Mouse (Mus musculus): ENCODE results near the gene Gm10964. TPM values are rescaled to one million over a fixed set of nuclear protein-coding genes. Genes with fewer than 3 reads are reported as not detected.
A peak's percentile ranks its signal among the peaks of the same experiment; 100 is the strongest.

Gm10964 gene
- polyA plus RNA-seq, 1 experiment, result not detected

DNA sequence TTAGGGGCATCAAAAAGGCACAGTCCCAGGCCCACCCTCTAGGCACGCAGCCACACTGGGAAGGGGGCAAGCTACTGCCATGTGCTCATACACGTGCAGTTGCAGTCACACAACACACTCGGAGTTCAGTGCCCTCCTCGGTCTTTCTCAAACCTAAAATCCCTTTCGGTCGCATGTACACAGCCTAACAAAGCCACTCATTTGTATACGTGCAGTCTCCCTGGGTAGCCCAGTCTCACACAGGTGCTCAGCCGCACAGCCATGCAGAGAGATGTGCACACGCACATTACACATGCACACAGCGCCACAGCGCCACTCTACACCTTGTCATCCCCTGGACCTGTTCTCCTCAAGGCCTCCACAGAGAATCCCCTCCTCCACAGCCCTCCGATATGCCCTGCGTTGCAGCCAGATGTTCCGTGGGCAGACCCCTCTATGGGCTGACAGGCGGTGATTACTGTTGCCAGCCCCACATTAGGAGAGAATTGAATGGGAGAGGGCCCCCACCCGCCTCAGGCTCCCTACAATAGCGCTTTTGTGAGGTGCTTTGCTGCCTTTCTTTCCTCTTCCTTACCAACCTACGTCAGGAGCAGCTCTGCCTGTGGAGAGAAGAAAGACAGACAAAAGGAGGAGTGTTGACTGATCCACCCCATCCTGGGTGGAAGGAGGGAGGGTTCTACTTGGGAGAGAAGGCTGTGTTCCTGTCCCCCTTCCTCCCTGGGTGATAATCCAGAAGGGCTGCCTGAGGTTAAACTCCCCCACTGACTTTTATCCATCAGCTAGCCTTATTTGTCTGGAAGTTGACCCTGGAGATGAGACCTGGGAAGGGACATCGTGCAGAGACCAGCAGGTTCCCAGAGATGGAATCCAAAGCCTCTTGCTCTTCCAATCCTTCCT, 5.1 kb upstream of the Gm10964 start:
- TF ChIP-seq CTCF (IDR thresholded peaks at IDR 0.05; ENCODE audit: extremely low read depth, insufficient read depth, low read length) (no peak), POLR2A (IDR thresholded peaks at IDR 0.05; ENCODE audit: extremely low read depth, insufficient read depth, low read length) (no peak)
- Histone ChIP-seq H3K4me3 (ENCODE audit: insufficient read depth, low read length) (peak overlapping the region; percentile 13; the same call in 1 of the 2 replicates), H3K27ac (ENCODE audit: insufficient read depth, low read length) (no peak overlapping the region), H3K4me1 (ENCODE audit: control insufficient read depth, insufficient read depth, low read length) (peaks cover 3% of the 10 kb centered on the region)

DNA sequence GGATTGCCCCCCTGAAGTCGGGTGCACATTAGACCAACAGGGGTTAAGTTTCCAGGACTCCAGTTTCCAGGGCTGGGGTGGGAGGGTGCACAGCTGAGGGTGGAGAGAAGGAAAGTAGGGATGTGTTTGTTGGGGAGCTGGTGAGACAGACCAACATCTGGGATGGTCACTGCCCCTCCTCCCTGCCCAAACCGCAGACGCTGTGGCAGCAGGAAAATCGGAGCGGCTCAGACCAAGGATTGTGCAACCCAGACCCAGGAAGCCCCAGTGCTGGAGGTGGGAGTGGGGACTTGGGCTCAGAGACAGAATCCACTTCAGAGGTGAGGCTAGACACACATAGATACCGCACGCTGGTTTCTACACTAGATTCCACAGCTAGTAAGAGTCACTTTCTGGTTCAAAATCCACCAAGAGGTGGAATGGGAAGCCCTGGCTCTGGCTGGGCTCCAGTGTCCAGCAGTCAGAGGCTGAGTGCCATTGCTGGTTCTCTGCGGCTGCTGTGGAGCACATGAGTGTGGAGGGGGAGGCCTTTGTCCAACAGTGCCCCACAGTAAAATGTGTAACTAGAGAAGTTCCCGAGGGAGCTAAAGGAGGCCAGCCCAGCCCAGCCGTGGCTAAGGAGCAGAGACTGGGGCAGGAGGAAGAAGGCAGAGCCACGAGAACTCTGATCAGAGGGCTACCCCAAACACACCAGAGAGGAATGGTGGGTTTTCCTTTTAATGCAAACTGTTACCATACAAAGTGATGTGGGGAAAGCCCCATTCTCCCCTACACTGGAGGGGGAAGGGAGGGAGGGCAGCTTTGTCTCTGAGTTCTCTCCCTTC, 4.3 kb upstream of the Gm10964 start:
- Histone ChIP-seq H3K27ac (ENCODE audit: insufficient read depth, low read length) (peak overlapping the region; percentile 17; the same call in 1 of the 2 replicates), H3K4me3 (ENCODE audit: insufficient read depth, low read length) (no peak overlapping the region), H3K4me1 (ENCODE audit: control insufficient read depth, insufficient read depth, low read length) (peaks cover 3% of the 10 kb centered on the region)
- TF ChIP-seq CTCF (IDR thresholded peaks at IDR 0.05; ENCODE audit: extremely low read depth, insufficient read depth, low read length) (no peak), POLR2A (IDR thresholded peaks at IDR 0.05; ENCODE audit: extremely low read depth, insufficient read depth, low read length) (no peak)

- no peak for TF ChIP-seq CTCF (IDR thresholded peaks at IDR 0.05; ENCODE audit: extremely low read depth, insufficient read depth, low read length)
- TF ChIP-seq POLR2A (IDR thresholded peaks at IDR 0.05; ENCODE audit: extremely low read depth, insufficient read depth, low read length), result no peak
- peaks cover 3% of the 10 kb centered on the region for H3K4me1 ChIP-seq (ENCODE audit: control insufficient read depth, insufficient read depth, low read length)
- H3K27ac ChIP-seq (ENCODE audit: insufficient read depth, low read length), result no peak overlapping the region
- H3K4me3 ChIP-seq (ENCODE audit: insufficient read depth, low read length), result no peak overlapping the region
These were observed 3.2 kb upstream of the Gm10964 start for GRCm38 (mm10) chr3:103735776-103736600.

DNA sequence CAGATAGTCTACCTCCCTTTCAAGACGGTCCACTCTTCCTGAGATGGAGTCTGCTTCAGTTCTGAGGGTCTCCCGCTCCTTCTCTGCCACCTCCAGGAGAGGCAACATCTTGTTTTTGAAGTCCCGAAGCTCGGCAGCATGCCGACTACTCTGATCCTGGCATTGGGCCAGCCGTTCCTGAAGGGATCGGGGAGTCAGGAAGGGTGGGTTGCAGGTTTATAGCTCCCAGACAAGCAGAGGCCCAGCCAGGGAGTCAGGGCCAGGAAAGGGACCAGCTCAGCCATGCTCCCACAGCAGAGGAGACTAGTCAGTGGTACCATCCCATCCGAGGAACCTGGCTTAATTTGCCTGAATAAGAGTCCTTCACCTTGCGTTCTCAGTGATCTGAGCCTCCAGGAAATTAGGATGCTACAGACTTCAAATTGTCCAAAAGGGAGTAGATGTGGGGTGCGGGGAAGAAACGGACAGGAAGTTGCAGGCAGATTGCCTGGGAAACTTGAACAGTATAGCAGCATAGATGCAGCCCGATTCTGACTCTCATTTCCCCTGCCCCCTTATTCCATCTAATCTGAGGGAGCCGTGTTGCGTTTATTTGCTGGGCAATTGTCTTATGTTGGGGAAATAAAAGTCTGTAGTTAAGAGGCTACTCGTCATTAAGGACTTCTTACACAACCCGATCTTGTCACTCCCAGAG, 2.0 kb upstream of the Gm10964 start:
- no peak overlapping the region for H3K27ac ChIP-seq (ENCODE audit: insufficient read depth, low read length)
- TF ChIP-seq POLR2A (IDR thresholded peaks at IDR 0.05; ENCODE audit: extremely low read depth, insufficient read depth, low read length) (no peak), CTCF (IDR thresholded peaks at IDR 0.05; ENCODE audit: extremely low read depth, insufficient read depth, low read length) (no peak)
- peaks cover 3% of the 10 kb centered on the region for H3K4me1 ChIP-seq (ENCODE audit: control insufficient read depth, insufficient read depth, low read length)
- H3K4me3 ChIP-seq (ENCODE audit: insufficient read depth, low read length), result peak overlapping the region; percentile 13

DNA sequence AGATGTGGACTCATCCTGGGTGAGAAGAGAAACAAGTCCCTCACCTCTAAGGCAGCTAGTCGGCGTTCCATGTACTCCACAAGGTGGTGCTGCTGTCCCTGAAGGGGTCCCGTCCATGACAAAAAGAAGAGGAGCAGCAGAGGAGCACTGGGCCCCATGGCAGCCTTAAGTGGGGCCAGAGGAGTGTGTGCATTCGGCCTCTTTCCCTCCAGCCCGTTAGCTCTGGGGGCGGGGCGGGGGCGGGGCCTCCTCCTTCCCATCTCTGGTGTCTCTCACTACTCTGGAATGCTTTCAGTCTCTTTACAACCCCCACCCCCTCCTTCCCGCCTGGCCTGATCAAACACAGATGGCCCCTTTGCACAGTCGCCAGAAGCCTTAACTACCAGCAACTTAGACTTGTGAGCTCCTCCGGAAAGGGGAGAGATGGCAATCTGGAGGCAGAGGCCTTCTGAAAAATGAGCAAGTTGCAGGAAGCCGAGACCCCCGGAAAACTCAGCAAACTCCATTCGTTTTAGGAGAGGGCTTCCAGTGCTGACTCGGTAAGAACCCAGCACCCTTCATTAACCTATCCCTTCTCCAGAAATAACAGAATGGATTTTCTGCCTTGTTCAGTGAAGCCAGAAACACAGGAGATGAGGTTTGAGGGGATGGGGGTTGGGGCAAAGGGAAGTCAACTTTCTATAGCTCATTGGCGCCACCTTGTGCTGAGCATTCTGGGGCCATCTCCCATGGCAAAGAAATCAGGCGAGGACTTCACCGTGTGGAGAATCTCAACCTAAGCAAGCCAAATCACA, 1.2 kb upstream of the Gm10964 start, which contains the start of gene Olfml3:
TSS of gene Olfml3 (minus strand) at position 224 of the 794 bp plus-strand sequence.
- Histone ChIP-seq H3K27ac (ENCODE audit: insufficient read depth, low read length) (no peak within 1 kb of the TSS), H3K4me3 (ENCODE audit: insufficient read depth, low read length) (peak within 1 kb of the TSS; percentile 13), H3K4me1 (ENCODE audit: control insufficient read depth, insufficient read depth, low read length) (peaks cover 3% of the 10 kb centered on the region)
- TF ChIP-seq POLR2A (IDR thresholded peaks at IDR 0.05; ENCODE audit: extremely low read depth, insufficient read depth, low read length) (no peak), CTCF (IDR thresholded peaks at IDR 0.05; ENCODE audit: extremely low read depth, insufficient read depth, low read length) (peak; percentile 94)

DNA sequence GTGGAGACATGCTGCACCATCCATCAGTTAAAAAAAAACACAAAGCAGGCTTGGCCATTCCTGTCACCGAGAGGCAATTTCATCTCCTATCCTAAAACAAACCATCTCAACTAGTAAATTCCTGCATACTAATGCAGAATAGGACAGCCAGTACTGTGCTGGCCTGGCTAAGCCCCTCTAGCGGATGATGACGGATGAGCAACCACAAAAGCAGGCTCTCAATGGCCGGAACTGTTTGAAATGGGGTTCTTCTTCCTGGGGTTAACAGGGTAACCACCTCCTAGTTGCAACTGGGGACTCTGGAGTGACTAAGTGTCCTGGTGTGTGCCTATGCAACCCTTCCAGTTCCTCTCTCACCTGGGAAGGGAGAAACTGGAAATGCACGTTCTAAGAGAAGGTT, 1.2 kb downstream of the Gm10964 start:
- TF ChIP-seq CTCF (IDR thresholded peaks at IDR 0.05; ENCODE audit: extremely low read depth, insufficient read depth, low read length) (no peak), POLR2A (IDR thresholded peaks at IDR 0.05; ENCODE audit: extremely low read depth, insufficient read depth, low read length) (no peak)
- H3K4me1 ChIP-seq (ENCODE audit: control insufficient read depth, insufficient read depth, low read length), result no peaks in the 10 kb centered on the region
- H3K27ac ChIP-seq (ENCODE audit: insufficient read depth, low read length), result no peak overlapping the region
- H3K4me3 ChIP-seq (ENCODE audit: insufficient read depth, low read length), result no peak overlapping the region

DNA sequence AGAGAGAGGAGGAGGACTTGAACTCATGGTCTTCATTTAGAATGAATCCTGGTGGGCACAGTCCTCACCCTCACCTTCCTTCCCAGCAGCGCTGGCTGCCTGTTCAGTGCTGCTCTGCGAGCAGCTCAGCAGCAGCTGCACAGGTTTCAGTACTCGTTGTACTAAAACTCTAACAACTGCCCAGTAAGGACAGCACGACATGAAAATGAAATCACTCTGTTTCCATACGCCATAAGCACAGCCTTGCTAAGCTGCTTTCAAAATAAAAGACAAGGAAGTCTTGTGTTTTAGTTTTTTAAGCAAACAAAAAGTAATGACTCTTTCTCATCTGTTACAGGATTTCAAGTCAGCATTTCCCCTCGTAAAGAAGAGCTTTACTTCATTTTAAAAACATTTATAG, 4.0 kb downstream of the Gm10964 start:
- TF ChIP-seq POLR2A (IDR thresholded peaks at IDR 0.05; ENCODE audit: extremely low read depth, insufficient read depth, low read length), result no peak
- no peak for TF ChIP-seq CTCF (IDR thresholded peaks at IDR 0.05; ENCODE audit: extremely low read depth, insufficient read depth, low read length)
- H3K4me3 ChIP-seq (ENCODE audit: insufficient read depth, low read length), result no peak overlapping the region
- H3K27ac ChIP-seq (ENCODE audit: insufficient read depth, low read length), result no peak overlapping the region
- H3K4me1 ChIP-seq (ENCODE audit: control insufficient read depth, insufficient read depth, low read length), result no peaks in the 10 kb centered on the region
